Mouse (Mus musculus) urinary bladder, postnatal 14 days (tissue): ENCODE results near the gene Lmod3.
"Not testable (repeated sequence)": the region's sequence is repeated elsewhere in the genome, so short reads cannot be mapped to it uniquely, and the experiment has no call there.

ENCODE experiments used
- DNase-seq: peaks from one replicate; pipeline ENCODE4 v3.0.0; 2021; ENCODE audit warnings: low spot score

Gene Lmod3

GRCm38 (mm10) chr6:97276366-97276765 is 23.8 kb upstream of the Lmod3 start:
- no peak for DNase-seq

- DNase-seq = no peak
Observed at GRCm38 (mm10) chr6:97275760-97276159, 23.2 kb upstream of the Lmod3 start.

- no peak for DNase-seq
Observed at GRCm38 (mm10) chr6:97273777-97274176, 21.2 kb upstream of the Lmod3 start.

- no peak for DNase-seq
Observed at GRCm38 (mm10) chr6:97273058-97273710, 20.6 kb upstream of the Lmod3 start.

- no peak for DNase-seq
Observed at GRCm38 (mm10) chr6:97272349-97272748, 19.8 kb upstream of the Lmod3 start.

- no peak for DNase-seq
Observed at GRCm38 (mm10) chr6:97269596-97269995, 17.0 kb upstream of the Lmod3 start.

- no peak for DNase-seq
Observed at GRCm38 (mm10) chr6:97267132-97267531, 14.6 kb upstream of the Lmod3 start.

- DNase-seq = no peak
Observed at GRCm38 (mm10) chr6:97266661-97267060, 14.1 kb upstream of the Lmod3 start.

- DNase-seq = no peak
Observed at GRCm38 (mm10) chr6:97265705-97266104, 13.1 kb upstream of the Lmod3 start.

GRCm38 (mm10) chr6:97265240-97265639 is 12.7 kb upstream of the Lmod3 start:
- DNase-seq = no peak

GRCm38 (mm10) chr6:97263750-97264149 is 11.2 kb upstream of the Lmod3 start:
- not testable (repeated sequence) for DNase-seq

GRCm38 (mm10) chr6:97262229-97262628 is 9.7 kb upstream of the Lmod3 start:
- DNase-seq = no peak

- DNase-seq = not testable (repeated sequence)
Observed at GRCm38 (mm10) chr6:97259926-97260325, 7.4 kb upstream of the Lmod3 start.

GRCm38 (mm10) chr6:97258489-97258888 is 5.9 kb upstream of the Lmod3 start:
- DNase-seq = no peak

GRCm38 (mm10) chr6:97252086-97252485 is 473 bp downstream of the Lmod3 start:
- DNase-seq = no peak

- DNase-seq = peak; percentile 56
Observed at GRCm38 (mm10) chr6:97250966-97251365, 1.6 kb downstream of the Lmod3 start.

GRCm38 (mm10) chr6:97245200-97245599 is 7.4 kb downstream of the Lmod3 start:
- DNase-seq = no peak

- no peak for DNase-seq
Observed at GRCm38 (mm10) chr6:97242522-97242921, 10.0 kb downstream of the Lmod3 start.

- DNase-seq = no peak
Observed at GRCm38 (mm10) chr6:97240092-97240491, 12.5 kb downstream of the Lmod3 start.

- no peak for DNase-seq
Observed at GRCm38 (mm10) chr6:97239360-97239759, 13.2 kb downstream of the Lmod3 start.

- no peak for DNase-seq
Observed at GRCm38 (mm10) chr6:97236088-97236487, 16.5 kb downstream of the Lmod3 start.

GRCm38 (mm10) chr6:97234911-97235668 is 17.5 kb downstream of the Lmod3 start:
- no peak for DNase-seq

GRCm38 (mm10) chr6:97227067-97227847 is 25.3 kb downstream of the Lmod3 start:
- no peak for DNase-seq
